Mouse (Mus musculus) heart, adult 2 months (tissue): ENCODE measurements around the gene Ehd1. TPM values are rescaled to one million over a fixed set of nuclear protein-coding genes. Genes with fewer than 3 reads are reported as not detected.
A peak's percentile ranks its signal among the peaks of the same experiment; 100 is the strongest.

Source experiments
- DNase-seq, 2 experiments: peaks; one replicate each; pipeline ENCODE4 v3.0.0; 2021
- H3K27ac ChIP-seq: fragments of 200-600 bp; 2 replicates; pipeline ENCODE4 v1.8.1; 2022
- H3K27me3 ChIP-seq: fragments of 200-500 bp; 2 replicates; pipeline ENCODE4 v1.6.1; 2012; ENCODE audit warnings: mild to moderate bottlenecking, low read length, inconsistent platforms, mixed read lengths; ENCODE audit not compliant: control insufficient read depth, insufficient read depth
- H3K36me3 ChIP-seq: fragments of 200-500 bp; 2 replicates; pipeline ENCODE4 v1.6.1; 2012; ENCODE audit warnings: low read length, inconsistent platforms; ENCODE audit not compliant: control insufficient read depth, insufficient read depth
- H3K4me1 ChIP-seq: fragments of 200-500 bp; 2 replicates; pipeline ENCODE4 v1.6.1; 2011; ENCODE audit warnings: low read length; ENCODE audit not compliant: control insufficient read depth, insufficient read depth
- H3K4me3 ChIP-seq: fragments of 200-600 bp; 2 replicates; pipeline ENCODE4 v1.8.1; 2022
- H3K79me2 ChIP-seq: fragments of 200-500 bp; replicated peaks from 2 replicates; pipeline ENCODE4 v1.6.1; 2012; ENCODE audit warnings: mild to moderate bottlenecking, inconsistent platforms, low read length, moderate library complexity, mixed read lengths; ENCODE audit not compliant: control insufficient read depth, insufficient read depth
- H3K9ac ChIP-seq: fragments of 200-500 bp; 2 replicates; pipeline ENCODE4 v1.6.1; 2012; ENCODE audit warnings: low read depth, mild to moderate bottlenecking, control low read depth, inconsistent platforms, low read length, mixed read lengths
- CTCF ChIP-seq: fragments of 200-600 bp; IDR thresholded peaks from 2 replicates; pipeline ENCODE4 v1.8.1; 2022; ENCODE audit warnings: antibody characterized with exemption, mild to moderate bottlenecking, moderate library complexity
- EP300 ChIP-seq: fragments of 200-500 bp; IDR thresholded peaks from 2 replicates; pipeline ENCODE4 v1.6.1; 2011; ENCODE audit warnings: low read depth, low read length, control low read depth; ENCODE audit not compliant: insufficient read depth
- POLR2A ChIP-seq: fragments of 200-500 bp; IDR thresholded peaks from 2 replicates; pipeline ENCODE4 v1.6.1; 2011; ENCODE audit warnings: mild to moderate bottlenecking, low read depth, low read length, control low read depth; ENCODE audit not compliant: insufficient read depth
- WGBS: fragments of 180-500 bp; shearing (Covaris S2); methylation state at CpG from one replicate; pipeline ENCODE4 v1.1.7; 2018; 5-methylcytosine and 5-hydroxymethylcytosine counted together
- intact Hi-C: fragments of 180-260 bp; cut with DNase I; formaldehyde crosslinking; loops from one replicate; pipeline ENCODE4 v1.15.1; 2025
- polyA plus RNA-seq: library from polyadenylated mRNA; depleted of rRNA; stranded (reverse); fragments of >200 nt; gene quantifications from 2 replicates; pipeline ENCODE4 v1.2.3, GENCODE M21; 2012
- total RNA-seq, 2 experiments: library from RNA; stranded (reverse); gene quantifications; 2 replicates each; pipeline ENCODE4 v1.2.3; 2021

Ehd1 gene
- total and polyA plus RNA-seq, 3 experiments, result 98.0 to 142 (median 120) TPM

GRCm38 (mm10) chr19:6268170-6268528, 8.4 kb upstream of the Ehd1 start:
- Histone ChIP-seq H3K27me3 (no peaks in the 10 kb centered on the region), H3K9ac (no peak overlapping the region), H3K27ac (peak overlapping the region; percentile 53), H3K4me3 (no peak overlapping the region), H3K4me1 (peaks cover 5% of the 10 kb centered on the region), H3K79me2 (no peaks in the 10 kb centered on the region), H3K36me3 (no peaks in the 10 kb centered on the region)
- WGBS, result 7% methylated on average over 8 of the region's 8 CpGs
- TF ChIP-seq EP300 (peak; percentile 84), POLR2A (no peak), CTCF (peak; percentile 99)
- peak; percentile 87 to 91 for DNase-seq
- intact Hi-C loops, result loop anchor here (1.0 kb wide), 1 partner anchor 36 kb away; no protein-coding TSS in a partner anchor

- Histone ChIP-seq H3K9ac (no peak overlapping the region), H3K4me1 (peaks cover 9% of the 10 kb centered on the region), H3K79me2 (no peaks in the 10 kb centered on the region), H3K27me3 (no peaks in the 10 kb centered on the region), H3K4me3 (no peak overlapping the region), H3K27ac (peak overlapping the region; percentile 53; the same call in 1 of the 2 replicates), H3K36me3 (no peaks in the 10 kb centered on the region)
- DNase-seq, result peak in 1 of 2 experiments; percentile 43
- intact Hi-C loops, result loop anchor here (1.0 kb wide), 1 partner anchor 36 kb away; no protein-coding TSS in a partner anchor
- no peak for TF ChIP-seq POLR2A
- no peak for TF ChIP-seq EP300
- TF ChIP-seq CTCF, result no peak
- 78% methylated on average over 7 of the region's 7 CpGs for WGBS
Measured at GRCm38 (mm10) chr19:6268670-6269132, 7.8 kb upstream of the Ehd1 start.

DNA sequence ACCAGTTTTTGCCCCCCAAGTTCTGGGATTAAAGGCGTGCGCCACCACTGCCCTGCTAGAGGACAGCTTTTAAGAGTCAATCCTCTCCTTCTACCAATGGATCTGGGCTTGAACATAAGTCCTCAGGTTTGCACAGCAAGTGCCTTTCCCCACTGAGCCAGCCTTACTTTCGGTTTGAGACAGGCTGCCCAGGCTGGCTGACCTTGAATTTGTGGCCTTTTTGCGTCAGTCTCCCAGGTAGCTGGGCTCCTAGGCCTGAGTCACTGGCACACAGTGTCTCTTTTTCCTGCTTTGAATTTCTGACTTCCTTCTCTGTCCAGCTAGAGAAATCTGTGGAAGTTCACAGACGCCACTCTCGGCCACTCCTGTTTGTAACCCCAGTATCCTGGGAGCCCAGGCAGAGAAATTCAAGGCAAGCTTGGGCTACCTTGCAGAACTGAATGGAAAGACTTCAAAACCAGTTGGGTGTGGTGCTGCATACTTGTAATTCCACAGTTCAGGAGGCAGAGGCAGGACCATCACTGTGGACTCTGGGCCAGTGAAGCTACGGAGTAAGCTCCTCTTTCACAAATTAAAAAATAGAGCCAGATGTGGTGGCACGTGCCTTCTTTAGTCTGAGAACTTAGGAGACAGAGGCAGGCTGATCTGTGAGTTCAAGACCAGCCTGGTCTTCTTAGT, 6.6 kb upstream of the Ehd1 start:
- H3K4me1 ChIP-seq, result peaks cover 9% of the 10 kb centered on the region
- DNase-seq, result no peak

GRCm38 (mm10) chr19:6270661-6271060, 5.9 kb upstream of the Ehd1 start:
- peaks cover 9% of the 10 kb centered on the region for H3K4me1 ChIP-seq
- H3K9ac ChIP-seq, result no peak overlapping the region
- H3K36me3 ChIP-seq, result no peaks in the 10 kb centered on the region
- no peaks in the 10 kb centered on the region for H3K27me3 ChIP-seq
- no peaks in the 10 kb centered on the region for H3K79me2 ChIP-seq
- H3K27ac ChIP-seq, result no peak overlapping the region
- WGBS, result 83% methylated on average over 9 of the region's 9 CpGs
- DNase-seq, result no peak
- no peak overlapping the region for H3K4me3 ChIP-seq
- TF ChIP-seq CTCF (no peak), POLR2A (no peak), EP300 (no peak)
- intact Hi-C loops, result no loop called here

More for the DNA sequence above, 6.6 kb upstream of the Ehd1 start:
- H3K27ac ChIP-seq, result no peak overlapping the region
- H3K27me3 ChIP-seq, result no peaks in the 10 kb centered on the region
- no peaks in the 10 kb centered on the region for H3K36me3 ChIP-seq
- TF ChIP-seq CTCF (no peak), EP300 (no peak), POLR2A (no peak)
- 79% methylated on average over 8 of the region's 8 CpGs for WGBS
- intact Hi-C loops, result no loop called here
- H3K9ac ChIP-seq, result no peak overlapping the region
- no peak overlapping the region for H3K4me3 ChIP-seq
- H3K79me2 ChIP-seq, result no peaks in the 10 kb centered on the region

- no peaks in the 10 kb centered on the region for H3K79me2 ChIP-seq
Measured at GRCm38 (mm10) chr19:6271206-6271605, 5.3 kb upstream of the Ehd1 start.

DNA sequence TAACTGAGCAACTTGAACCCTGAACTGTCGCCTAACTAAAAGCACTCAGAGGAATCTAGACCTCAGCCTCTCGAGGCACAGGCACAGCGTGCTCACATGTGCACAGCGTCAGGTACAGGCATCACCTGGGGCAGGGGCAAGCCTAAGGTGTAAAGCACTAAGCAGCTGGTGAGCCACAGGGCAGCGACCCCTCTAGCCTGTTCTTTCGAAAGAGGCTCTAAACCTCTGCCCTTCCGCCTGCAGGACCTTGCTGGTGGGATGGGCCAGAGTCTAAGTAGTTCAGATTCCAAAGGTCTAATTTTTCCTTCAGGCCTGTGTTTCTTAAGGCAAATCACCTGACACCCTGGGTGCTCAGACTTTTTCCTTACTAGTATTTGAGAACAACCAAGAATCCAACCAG, 4.5 kb upstream of the Ehd1 start:
- no peaks in the 10 kb centered on the region for H3K79me2 ChIP-seq
- no peaks in the 10 kb centered on the region for H3K36me3 ChIP-seq
- H3K27ac ChIP-seq, result no peak overlapping the region
- no peak overlapping the region for H3K4me3 ChIP-seq
- intact Hi-C loops, result no loop called here
- H3K27me3 ChIP-seq, result no peaks in the 10 kb centered on the region
- no peak overlapping the region for H3K9ac ChIP-seq
- no peak for TF ChIP-seq EP300
- no peak for TF ChIP-seq CTCF
- no peak for TF ChIP-seq POLR2A
- WGBS, result 90% methylated on average over 7 of the region's 7 CpGs
- H3K4me1 ChIP-seq, result peaks cover 13% of the 10 kb centered on the region
- DNase-seq, result no peak

More at GRCm38 (mm10) chr19:6271206-6271605, 5.3 kb upstream of the Ehd1 start:
- H3K9ac ChIP-seq, result no peak overlapping the region
- 80% methylated on average over 8 of the region's 8 CpGs for WGBS
- peaks cover 13% of the 10 kb centered on the region for H3K4me1 ChIP-seq
- TF ChIP-seq EP300, result no peak
- TF ChIP-seq POLR2A, result no peak
- no peak for TF ChIP-seq CTCF
- no peaks in the 10 kb centered on the region for H3K27me3 ChIP-seq
- no peak overlapping the region for H3K27ac ChIP-seq
- no peak overlapping the region for H3K4me3 ChIP-seq
- intact Hi-C loops, result no loop called here
- H3K36me3 ChIP-seq, result no peaks in the 10 kb centered on the region
- DNase-seq, result no peak
